Mouse (Mus musculus) midbrain, embryonic 11.5 days (tissue): ENCODE data around the gene Fam163b. TPM values are rescaled to one million over a fixed set of nuclear protein-coding genes. Genes with fewer than 3 reads are reported as not detected.

ENCODE experiments used
- polyA plus RNA-seq: library from polyadenylated mRNA; unstranded; fragments of >200 nt; fragmentation: Nextera tagmentation; extraction: Ambion mirVana; gene quantifications from 2 replicates; pipeline ENCODE4 v1.2.1, GENCODE M21; 2014

The Fam163b gene
- polyA plus RNA-seq, 1 experiment from 2014 or later = 0.15 TPM

Other genes with a start within 250 kb of the Fam163b start
- gene Surf6, start 239.6 kb downstream of the Fam163b start, polyA plus RNA-seq = 11.6 and 15.2 TPM in 2 replicates
- gene Med22, start 231.8 kb downstream of the Fam163b start, polyA plus RNA-seq = 96.5 and 99.5 TPM in 2 replicates
- 631 and 654 TPM in 2 replicates for gene Rpl7a, start 231.7 kb downstream of the Fam163b start, polyA plus RNA-seq
- 46.5 and 48.4 TPM in 2 replicates for gene Surf2, start 226.1 kb downstream of the Fam163b start, polyA plus RNA-seq
- gene Surf1, start 226.0 kb downstream of the Fam163b start, polyA plus RNA-seq = 49.0 and 54.0 TPM in 2 replicates
- 137 and 139 TPM in 2 replicates for gene Surf4, start 208.6 kb downstream of the Fam163b start, polyA plus RNA-seq
- 0.07 TPM in 1 of 2 replicates, not detected in the other for gene Stkld1, start 208.4 kb downstream of the Fam163b start, polyA plus RNA-seq
- 50.4 and 51.4 TPM in 2 replicates for gene Rexo4, start 178.1 kb downstream of the Fam163b start, polyA plus RNA-seq
- gene Adamts13, start 169.1 kb downstream of the Fam163b start, polyA plus RNA-seq = not detected in 2 replicates
- 87.6 and 93.8 TPM in 2 replicates for gene Cacfd1, start 132.6 kb downstream of the Fam163b start, polyA plus RNA-seq
- 1.2 and 1.6 TPM in 2 replicates for gene Slc2a6, start 114.5 kb downstream of the Fam163b start, polyA plus RNA-seq
- not detected in 2 replicates for gene Mymk, start 70.3 kb downstream of the Fam163b start, polyA plus RNA-seq
- gene Adamtsl2, start 63.1 kb downstream of the Fam163b start, polyA plus RNA-seq = 3.9 and 5.9 TPM in 2 replicates
- 0.48 TPM in 1 of 2 replicates, not detected in the other for gene Dbh, start 22.7 kb upstream of the Fam163b start, polyA plus RNA-seq
- 3.6 and 4.4 TPM in 2 replicates for gene Sardh, start 105.8 kb upstream of the Fam163b start, polyA plus RNA-seq